Mouse (Mus musculus) kidney, embryonic 15.5 days (tissue): ENCODE measurements at regions not wholly inside any gene's neighbourhood (a gene's known extent, or its start where the extent isn't known, plus 50 kb on each side); places are given as distances from the start of the nearest gene placed in this dataset.

Source experiments
- ATAC-seq: fragments of 200-750 bp; cut with Nextera tagmentation; replicated peaks from 2 replicates; pipeline ENCODE4 v1.8.0; 2017; ENCODE audit warnings: moderate TSS enrichment; ENCODE audit not compliant: low FRiP score
- H3K27ac ChIP-seq: fragments of 300-500 bp; sonication (generic); 2 replicates; pipeline ENCODE4 v1.5.1; 2015; ENCODE audit warnings: mild to moderate bottlenecking, inconsistent platforms
- H3K27me3 ChIP-seq: fragments of 300-500 bp; sonication (generic); 2 replicates; pipeline ENCODE4 v1.6.1; 2015; ENCODE audit warnings: inconsistent platforms
- H3K36me3 ChIP-seq: fragments of 300-500 bp; sonication (generic); 2 replicates; pipeline ENCODE4 v1.6.1; 2015; ENCODE audit warnings: inconsistent platforms
- H3K4me1 ChIP-seq: fragments of 300-500 bp; sonication (generic); 2 replicates; pipeline ENCODE4 v1.6.1; 2015; ENCODE audit warnings: inconsistent platforms
- H3K4me2 ChIP-seq: fragments of 300-500 bp; sonication (generic); 2 replicates; pipeline ENCODE4 v1.6.1; 2015; ENCODE audit warnings: moderate library complexity, mild to moderate bottlenecking, inconsistent platforms
- H3K4me3 ChIP-seq: fragments of 300-500 bp; sonication (generic); replicated peaks from 2 replicates; pipeline ENCODE4 v1.5.1; 2015; ENCODE audit warnings: mild to moderate bottlenecking, inconsistent platforms
- H3K9ac ChIP-seq: fragments of 300-500 bp; sonication (generic); 2 replicates; pipeline ENCODE4 v1.6.1; 2015; ENCODE audit warnings: mild to moderate bottlenecking, inconsistent platforms
- H3K9me3 ChIP-seq: fragments of 300-500 bp; sonication (generic); replicated peaks from 2 replicates; pipeline ENCODE4 v1.6.1; 2016; ENCODE audit warnings: inconsistent platforms
- WGBS: fragments of 180-500 bp; shearing (Covaris S2); methylation state at CpG from one replicate; pipeline ENCODE4 v1.1.7; 2015; ENCODE audit warnings: mixed read lengths; 5-methylcytosine and 5-hydroxymethylcytosine counted together

DNA sequence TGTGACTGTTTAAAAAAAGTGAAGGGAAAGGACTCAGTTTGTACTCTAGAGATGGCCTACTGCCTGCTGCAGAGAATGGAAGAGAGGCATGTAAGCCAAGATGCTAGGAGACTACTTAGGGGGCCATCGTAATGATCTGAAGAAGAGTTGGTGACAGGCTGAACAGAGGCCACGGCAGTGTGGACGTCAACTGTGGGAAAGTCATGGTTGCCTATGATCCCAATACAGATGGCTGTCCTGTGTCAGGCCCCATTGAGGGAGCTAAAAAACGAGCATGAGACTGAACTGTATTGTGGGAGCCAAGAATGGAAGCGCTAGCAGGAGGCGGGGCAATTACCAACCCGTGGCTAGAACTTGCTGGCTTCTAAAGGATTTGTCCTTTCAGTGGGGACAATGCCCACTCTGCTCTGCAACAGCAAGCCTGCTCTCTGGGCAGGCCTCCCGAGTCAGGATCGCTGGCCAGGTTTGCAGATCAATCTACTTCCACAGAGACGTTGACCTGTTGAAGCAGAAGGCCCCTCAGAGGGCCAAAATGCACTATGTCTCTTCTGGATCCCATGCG lies 530.5 kb upstream of the Cdh5 start:
- Histone ChIP-seq H3K27me3 (no peaks in the 10 kb centered on the region), H3K27ac (no peak overlapping the region), H3K9ac (no peak overlapping the region), H3K9me3 (no peaks in the 10 kb centered on the region), H3K4me1 (no peaks in the 10 kb centered on the region), H3K4me2 (no peak overlapping the region), H3K36me3 (no peaks in the 10 kb centered on the region), H3K4me3 (no peak overlapping the region)
- WGBS, result 91% methylated on average over 11 of the region's 11 CpGs
- ATAC-seq, result no peak

- ATAC-seq, result no peak
- peaks cover 3% of the 10 kb centered on the region; the same call in 1 of the 2 replicates for H3K4me1 ChIP-seq
- H3K27ac ChIP-seq, result no peak overlapping the region
- WGBS, result 80% methylated on average over 3 of the region's 3 CpGs
- no peak overlapping the region for H3K9ac ChIP-seq
- H3K36me3 ChIP-seq, result no peaks in the 10 kb centered on the region
- no peak overlapping the region for H3K4me3 ChIP-seq
- H3K9me3 ChIP-seq, result no peaks in the 10 kb centered on the region
- no peaks in the 10 kb centered on the region for H3K27me3 ChIP-seq
- no peak overlapping the region for H3K4me2 ChIP-seq
Observed at GRCm38 (mm10) chr8:103577147-103577546, 524.3 kb upstream of the Cdh5 start.

- WGBS, result 87% methylated on average over 6 of the region's 6 CpGs
- no peak overlapping the region for H3K4me2 ChIP-seq
- no peak for ATAC-seq
- H3K9me3 ChIP-seq, result no peaks in the 10 kb centered on the region
- no peak overlapping the region for H3K4me3 ChIP-seq
- H3K27ac ChIP-seq, result no peak overlapping the region
- H3K4me1 ChIP-seq, result peaks cover 10% of the 10 kb centered on the region; the same call in 1 of the 2 replicates
- H3K9ac ChIP-seq, result no peak overlapping the region
- H3K27me3 ChIP-seq, result no peaks in the 10 kb centered on the region
- H3K36me3 ChIP-seq, result no peaks in the 10 kb centered on the region
Observed at GRCm38 (mm10) chr8:103578006-103578405, 523.4 kb upstream of the Cdh5 start.

GRCm38 (mm10) chr8:103608291-103608690 lies 493.1 kb upstream of the Cdh5 start:
- H3K4me1 ChIP-seq, result no peaks in the 10 kb centered on the region
- ATAC-seq, result no peak
- 90% methylated on average over 6 of the region's 6 CpGs for whole genome bisulfite sequencing

DNA sequence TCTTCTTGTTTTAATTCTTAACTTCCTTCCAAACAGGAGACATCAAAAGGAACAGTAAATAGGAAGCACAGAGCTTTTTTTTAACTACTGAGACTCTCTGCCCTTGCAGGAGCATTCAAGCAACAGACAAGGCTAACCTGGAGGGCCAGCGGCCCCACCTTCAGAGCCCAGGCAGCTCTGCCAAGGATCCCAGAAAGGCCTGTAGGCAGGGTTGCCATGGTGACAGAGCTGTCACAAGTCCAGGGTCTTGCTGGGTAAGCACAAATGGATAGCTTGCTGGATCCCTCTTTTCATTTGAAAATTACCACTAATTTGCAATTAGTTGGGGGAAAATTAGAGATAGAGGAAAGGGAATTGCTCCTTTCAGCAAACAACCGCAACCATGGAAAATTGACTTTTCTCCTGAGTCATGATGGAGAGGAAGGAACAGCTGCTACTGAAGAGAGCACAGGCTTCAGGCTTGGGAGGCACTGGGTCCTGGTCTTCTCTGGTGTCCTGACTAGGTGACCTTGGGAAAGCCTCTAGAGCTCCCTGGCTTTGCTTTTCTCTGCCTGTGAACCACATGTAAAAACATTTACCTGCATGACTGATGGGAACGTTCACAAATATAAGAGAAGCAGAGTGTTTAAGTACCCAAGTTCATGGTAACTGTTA lies 477.5 kb upstream of the Cdh5 start:
- H3K9me3 ChIP-seq, result no peaks in the 10 kb centered on the region
- H3K4me2 ChIP-seq, result no peak overlapping the region
- WGBS, result 58% methylated on average over 3 of the region's 3 CpGs
- no peaks in the 10 kb centered on the region for H3K4me1 ChIP-seq
- H3K36me3 ChIP-seq, result no peaks in the 10 kb centered on the region
- H3K27ac ChIP-seq, result no peak overlapping the region
- no peak overlapping the region for H3K9ac ChIP-seq
- H3K27me3 ChIP-seq, result no peaks in the 10 kb centered on the region
- no peak; the same call in 1 of the 2 replicates for ATAC-seq
- no peak overlapping the region for H3K4me3 ChIP-seq

More at GRCm38 (mm10) chr8:103608291-103608690, 493.1 kb upstream of the Cdh5 start:
- no peaks in the 10 kb centered on the region for H3K27me3 ChIP-seq
- H3K36me3 ChIP-seq, result no peaks in the 10 kb centered on the region
- no peak overlapping the region for H3K4me3 ChIP-seq
- no peak overlapping the region for H3K4me2 ChIP-seq
- no peak overlapping the region for H3K9ac ChIP-seq
- no peak overlapping the region for H3K27ac ChIP-seq
- H3K9me3 ChIP-seq, result no peaks in the 10 kb centered on the region

DNA sequence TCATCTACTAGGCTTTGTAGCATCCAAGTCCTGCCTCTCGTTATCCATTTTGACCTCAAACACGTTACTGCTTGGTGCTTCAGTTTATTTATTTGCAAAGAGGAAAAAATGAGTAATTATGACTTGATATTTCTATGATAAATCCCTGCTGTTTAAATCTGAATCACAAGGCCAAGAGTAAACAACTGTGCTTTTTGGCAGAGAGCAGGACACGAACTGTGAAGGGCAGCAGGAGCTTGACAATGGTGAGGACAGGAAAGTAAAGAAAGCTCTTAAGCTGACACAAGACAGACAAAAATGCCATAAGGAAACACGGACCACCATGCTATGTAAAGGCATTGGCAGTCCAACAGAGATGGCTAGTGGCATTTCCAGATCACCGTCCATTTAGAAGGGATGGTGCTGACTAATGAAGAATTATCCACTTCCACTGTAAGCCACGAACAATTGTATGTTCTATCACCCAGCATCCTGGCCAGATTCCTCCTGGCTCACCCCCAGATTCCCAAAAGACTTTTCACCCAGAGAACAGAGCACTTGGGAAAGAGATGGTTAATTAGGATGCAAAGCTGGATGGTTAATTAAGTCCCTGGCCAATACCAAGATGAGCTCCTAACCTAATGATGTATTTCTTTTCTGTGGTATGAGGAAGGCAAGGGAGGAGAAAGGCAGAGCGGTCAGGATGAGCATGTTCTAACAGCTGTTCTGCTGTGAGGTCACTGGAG lies 476.1 kb upstream of the Cdh5 start:
- WGBS, result 75% methylated on average over 7 of the region's 7 CpGs
- no peaks in the 10 kb centered on the region for H3K4me1 ChIP-seq
- no peaks in the 10 kb centered on the region for H3K27me3 ChIP-seq
- H3K4me2 ChIP-seq, result no peak overlapping the region
- ATAC-seq, result no peak
- no peaks in the 10 kb centered on the region for H3K9me3 ChIP-seq
- H3K36me3 ChIP-seq, result no peaks in the 10 kb centered on the region
- H3K27ac ChIP-seq, result no peak overlapping the region
- no peak overlapping the region for H3K9ac ChIP-seq
- H3K4me3 ChIP-seq, result no peak overlapping the region

- H3K27me3 ChIP-seq, result no peaks in the 10 kb centered on the region
- no peak for ATAC-seq
- H3K36me3 ChIP-seq, result no peaks in the 10 kb centered on the region
- no peaks in the 10 kb centered on the region for H3K4me1 ChIP-seq
- H3K27ac ChIP-seq, result no peak overlapping the region
- H3K4me3 ChIP-seq, result no peak overlapping the region
- no peak overlapping the region for H3K9ac ChIP-seq
- H3K9me3 ChIP-seq, result no peaks in the 10 kb centered on the region
- no peak overlapping the region for H3K4me2 ChIP-seq
- 62% methylated on average over 4 of the region's 4 CpGs for WGBS
Observed at GRCm38 (mm10) chr8:103626446-103626845, 475.0 kb upstream of the Cdh5 start.

DNA sequence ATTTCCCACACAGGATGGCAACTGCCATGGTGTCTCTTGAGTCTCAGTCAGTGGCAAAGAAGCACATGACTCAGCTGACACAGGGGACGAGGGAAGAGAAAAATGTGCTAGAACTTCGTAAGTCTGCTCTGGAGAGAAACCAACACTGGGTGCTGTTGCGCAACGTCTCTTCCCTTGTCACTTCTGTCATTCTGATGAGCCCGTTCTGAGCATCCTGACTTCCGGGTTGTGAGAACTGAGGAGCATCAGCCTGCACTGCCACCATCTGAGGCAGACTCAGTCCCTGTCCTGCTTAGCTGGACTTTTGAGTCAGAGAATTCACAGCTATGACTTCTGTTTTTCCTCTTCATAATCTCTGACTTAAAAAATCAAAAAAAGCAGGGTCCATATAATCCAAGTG lies 468.9 kb upstream of the Cdh5 start:
- no peak for ATAC-seq
- Histone ChIP-seq H3K9me3 (no peaks in the 10 kb centered on the region), H3K27me3 (no peaks in the 10 kb centered on the region), H3K9ac (no peak overlapping the region), H3K4me3 (no peak overlapping the region), H3K27ac (no peak overlapping the region), H3K4me2 (no peak overlapping the region), H3K36me3 (no peaks in the 10 kb centered on the region), H3K4me1 (no peaks in the 10 kb centered on the region)
- 87% methylated on average over 6 of the region's 6 CpGs for WGBS

DNA sequence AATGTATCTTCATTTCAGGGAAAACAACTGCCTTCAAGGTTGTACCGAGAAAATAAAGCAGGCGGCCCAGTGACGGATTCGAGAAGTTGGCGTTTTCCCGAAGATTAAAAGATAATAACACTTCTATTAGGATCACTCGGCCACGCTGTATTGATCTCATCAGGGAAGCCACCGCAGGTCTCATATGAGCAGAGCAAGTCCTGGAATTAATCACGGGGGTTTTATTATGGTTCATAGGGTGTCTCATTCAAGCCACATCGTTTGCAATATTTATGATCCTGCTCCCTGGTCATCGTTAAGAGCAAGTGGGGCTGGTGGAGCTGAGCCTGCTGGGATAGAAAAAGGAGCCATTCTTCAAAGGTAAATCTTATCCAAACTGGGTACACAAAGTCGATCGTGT lies 466.5 kb upstream of the Cdh5 start:
- no peaks in the 10 kb centered on the region for H3K27me3 ChIP-seq
- 64% methylated on average over 14 of the region's 14 CpGs for WGBS
- H3K4me1 ChIP-seq, result no peaks in the 10 kb centered on the region
- H3K4me2 ChIP-seq, result no peak overlapping the region
- H3K9ac ChIP-seq, result no peak overlapping the region
- H3K27ac ChIP-seq, result no peak overlapping the region
- H3K4me3 ChIP-seq, result no peak overlapping the region
- no peaks in the 10 kb centered on the region for H3K9me3 ChIP-seq
- H3K36me3 ChIP-seq, result no peaks in the 10 kb centered on the region
- ATAC-seq, result no peak

DNA sequence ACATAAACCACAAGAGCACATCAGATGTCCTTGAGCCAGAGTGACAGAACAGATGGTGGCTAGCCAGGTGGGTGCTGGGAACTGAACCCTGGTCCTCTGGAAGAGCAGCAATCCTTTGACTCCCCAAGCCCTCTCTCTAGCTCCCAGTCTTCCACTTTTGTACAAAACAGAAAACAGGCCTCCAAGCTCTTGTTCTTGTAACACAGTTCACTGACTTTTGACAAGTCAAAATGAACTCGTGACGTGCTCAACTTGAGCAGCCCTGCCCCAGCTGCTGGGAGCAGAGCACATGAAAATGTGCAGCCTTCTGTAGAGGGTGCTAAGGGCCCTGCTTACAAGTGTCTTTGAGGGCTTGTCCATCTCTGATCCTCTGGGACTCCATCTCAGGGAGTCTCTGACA lies 457.8 kb upstream of the Cdh5 start:
- Histone ChIP-seq H3K4me2 (no peak overlapping the region), H3K4me3 (no peak overlapping the region), H3K9me3 (0 out of 2 replicates have a peak, but pooled peaks cover 3% of the 10 kb centered on the region), H3K36me3 (no peaks in the 10 kb centered on the region), H3K27me3 (no peaks in the 10 kb centered on the region), H3K27ac (no peak overlapping the region), H3K4me1 (no peaks in the 10 kb centered on the region), H3K9ac (no peak overlapping the region)
- ATAC-seq, result no peak
- 97% methylated on average over 2 of the region's 2 CpGs for WGBS

- no peak for ATAC-seq
- H3K36me3 ChIP-seq, result no peaks in the 10 kb centered on the region
- no peak overlapping the region for H3K27ac ChIP-seq
- H3K9me3 ChIP-seq, result 0 out of 2 replicates have a peak, but pooled peaks cover 3% of the 10 kb centered on the region
- no peak overlapping the region for H3K4me3 ChIP-seq
- 66% methylated on average over 6 of the region's 6 CpGs for WGBS
- H3K4me1 ChIP-seq, result no peaks in the 10 kb centered on the region
- no peak overlapping the region for H3K4me2 ChIP-seq
- no peak overlapping the region for H3K9ac ChIP-seq
- no peaks in the 10 kb centered on the region for H3K27me3 ChIP-seq
Observed at GRCm38 (mm10) chr8:103644106-103644505, 457.3 kb upstream of the Cdh5 start.

DNA sequence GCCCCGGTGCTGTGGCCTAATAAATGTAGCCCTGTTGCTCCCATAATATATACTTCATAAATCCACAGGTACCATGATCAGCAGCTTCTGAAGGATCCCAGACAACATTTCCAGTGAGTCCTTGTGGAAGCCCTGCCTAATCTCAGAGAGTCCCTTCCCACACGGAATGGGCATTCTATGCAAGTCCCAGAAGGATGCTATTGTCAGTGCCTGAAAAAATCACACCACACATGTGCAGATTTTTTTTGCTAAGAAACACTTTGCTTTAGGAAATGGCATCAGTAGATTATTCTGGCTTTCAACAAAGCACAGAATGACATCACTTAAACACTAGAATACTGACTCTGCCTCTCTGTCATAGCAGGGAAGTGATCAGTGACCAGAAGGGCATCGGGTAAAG lies 456.6 kb upstream of the Cdh5 start:
- H3K4me3 ChIP-seq, result no peak overlapping the region
- no peak overlapping the region for H3K27ac ChIP-seq
- 86% methylated on average over 3 of the region's 3 CpGs for WGBS
- H3K27me3 ChIP-seq, result no peaks in the 10 kb centered on the region
- H3K36me3 ChIP-seq, result no peaks in the 10 kb centered on the region
- no peak overlapping the region for H3K4me2 ChIP-seq
- no peak for ATAC-seq
- no peak overlapping the region for H3K9ac ChIP-seq
- H3K9me3 ChIP-seq, result 0 out of 2 replicates have a peak, but pooled peaks cover 3% of the 10 kb centered on the region
- H3K4me1 ChIP-seq, result no peaks in the 10 kb centered on the region
